Mouse (Mus musculus) left cerebral cortex, adult 2 months (tissue): Measurements from ENCODE around the gene Hp1bp3. TPM values are rescaled to one million over a fixed set of nuclear protein-coding genes. Genes with fewer than 3 reads are reported as not detected.

ENCODE experiments used
- DNase-seq, 2 experiments: peaks; one replicate each; pipeline ENCODE4 v3.0.0; 2021 to 2022; ENCODE audit warnings: low spot score in 2 of 2, mixed read lengths in 1 of 2; ENCODE audit errors: extremely low spot score in 1 of 2
- H3K27ac ChIP-seq: fragments of 200-600 bp; 2 replicates; pipeline ENCODE4 v1.8.1; 2022
- H3K4me3 ChIP-seq: fragments of 200-600 bp; 2 replicates; pipeline ENCODE4 v1.8.1; 2022
- CTCF ChIP-seq: fragments of 200-600 bp; IDR thresholded peaks from 2 replicates; pipeline ENCODE4 v1.8.1; 2022; ENCODE audit warnings: antibody characterized with exemption, mild to moderate bottlenecking, moderate library complexity
- intact Hi-C: fragments of 180-260 bp; cut with DNase I; formaldehyde crosslinking; loops from one replicate; pipeline ENCODE4 v1.15.1; 2025
- total RNA-seq, 2 experiments: library from RNA; stranded (reverse); gene quantifications; 2 replicates each; pipeline ENCODE4 v1.2.3; 2021

Hp1bp3 gene
- total RNA-seq, 2 experiments from 2014 or later = 178 to 183 TPM

DNA sequence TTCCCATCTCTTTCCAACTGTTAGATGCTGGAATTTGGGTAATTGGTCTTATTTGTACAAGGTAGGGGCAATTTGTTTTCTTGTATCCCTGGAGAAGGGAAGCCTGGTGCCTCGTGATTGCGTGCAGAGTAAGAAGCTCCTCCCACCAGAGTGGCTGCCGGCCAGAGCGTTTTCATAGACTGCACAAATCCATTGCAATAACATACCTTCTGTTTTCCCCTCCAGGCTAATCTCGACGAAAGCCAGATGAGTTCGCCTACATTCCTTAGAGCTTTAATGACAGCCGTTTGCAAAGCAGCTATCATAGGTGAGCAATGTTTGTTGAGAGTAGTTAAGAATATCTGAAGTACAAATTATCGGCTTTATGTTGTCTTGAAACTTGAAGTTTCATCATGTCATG lies 14.4 kb upstream of the Hp1bp3 start:
- TF ChIP-seq CTCF = no peak
- H3K27ac ChIP-seq = no peak overlapping the region
- no peak overlapping the region for H3K4me3 ChIP-seq
- no peak for DNase-seq
- intact Hi-C loops = no loop called here

DNA sequence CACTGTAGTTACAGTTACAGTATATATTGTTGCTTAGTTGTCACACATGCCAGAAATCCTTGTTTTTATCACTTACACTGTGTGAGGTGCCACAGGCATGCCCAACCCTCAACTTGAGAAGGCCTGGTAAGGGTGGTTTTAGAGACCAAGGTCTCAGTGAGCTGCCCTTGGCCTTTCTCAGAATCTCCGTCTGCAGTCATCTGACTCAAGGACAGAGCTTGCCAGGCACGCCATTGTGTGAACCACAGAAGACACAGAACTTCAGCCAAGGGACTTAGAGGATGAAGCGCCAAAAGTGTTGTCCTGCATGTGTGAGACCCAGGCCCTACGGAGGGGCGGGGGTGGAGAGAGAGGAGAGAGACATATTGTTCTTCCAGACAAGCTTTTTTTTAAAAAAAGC lies 6.0 kb upstream of the Hp1bp3 start:
- intact Hi-C loops = no loop called here

DNA sequence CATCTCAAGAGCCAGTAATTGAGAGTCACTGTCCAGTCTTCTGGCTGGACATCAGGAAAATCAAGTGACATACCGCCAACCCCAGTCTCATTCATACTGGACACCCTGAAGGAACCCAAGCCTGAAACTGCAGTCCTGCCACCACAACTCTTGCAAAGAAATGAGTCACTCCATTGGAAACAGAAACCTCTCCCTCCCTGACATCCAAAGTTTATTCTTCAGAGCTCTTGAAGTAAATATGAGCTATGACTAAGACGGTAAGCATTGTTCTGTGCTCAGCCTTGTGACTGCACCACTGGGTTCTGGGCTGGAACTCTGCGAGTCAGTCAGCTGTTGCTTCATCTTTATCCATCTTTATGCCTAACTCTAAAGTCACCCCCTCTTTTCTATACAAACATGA lies 2.2 kb upstream of the Hp1bp3 start:
- TF ChIP-seq CTCF = no peak
- Histone ChIP-seq H3K27ac (no peak overlapping the region), H3K4me3 (no peak overlapping the region)
- intact Hi-C loops = no loop called here
- no peak for DNase-seq

More for the DNA sequence above, 6.0 kb upstream of the Hp1bp3 start:
- no peak for DNase-seq
- no peak overlapping the region for H3K4me3 ChIP-seq
- TF ChIP-seq CTCF = no peak
- no peak overlapping the region for H3K27ac ChIP-seq

DNA sequence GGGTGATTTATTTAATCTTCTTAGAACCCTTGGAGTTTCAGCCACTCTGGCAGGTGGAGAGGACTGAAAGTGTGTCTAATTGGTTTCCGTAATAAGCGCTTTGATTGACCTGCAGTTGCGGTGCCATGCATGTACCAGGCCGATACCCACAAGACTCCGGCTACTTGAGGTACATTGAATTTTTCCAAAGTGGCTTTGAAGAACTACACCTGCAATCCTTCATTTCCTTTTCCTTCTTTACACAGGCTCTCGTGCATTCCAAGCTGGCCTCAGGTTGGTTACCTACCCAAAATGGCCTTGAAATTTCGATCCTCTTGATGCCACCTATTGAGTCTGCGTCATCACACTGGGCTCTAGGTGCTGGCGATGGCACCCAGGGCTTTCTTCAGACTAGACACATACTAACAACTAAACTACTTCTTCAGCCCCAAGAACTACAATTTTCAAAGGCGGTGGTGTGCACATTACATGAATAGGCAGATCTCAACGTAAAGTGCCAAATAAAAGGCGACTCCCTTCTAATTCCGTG lies 361 bp upstream of the Hp1bp3 start:
- intact Hi-C loops = no loop called here
- no peak for DNase-seq
- Histone ChIP-seq H3K4me3 (peak overlapping the region; percentile 98), H3K27ac (peak overlapping the region; percentile 98)
- TF ChIP-seq CTCF = no peak

DNA sequence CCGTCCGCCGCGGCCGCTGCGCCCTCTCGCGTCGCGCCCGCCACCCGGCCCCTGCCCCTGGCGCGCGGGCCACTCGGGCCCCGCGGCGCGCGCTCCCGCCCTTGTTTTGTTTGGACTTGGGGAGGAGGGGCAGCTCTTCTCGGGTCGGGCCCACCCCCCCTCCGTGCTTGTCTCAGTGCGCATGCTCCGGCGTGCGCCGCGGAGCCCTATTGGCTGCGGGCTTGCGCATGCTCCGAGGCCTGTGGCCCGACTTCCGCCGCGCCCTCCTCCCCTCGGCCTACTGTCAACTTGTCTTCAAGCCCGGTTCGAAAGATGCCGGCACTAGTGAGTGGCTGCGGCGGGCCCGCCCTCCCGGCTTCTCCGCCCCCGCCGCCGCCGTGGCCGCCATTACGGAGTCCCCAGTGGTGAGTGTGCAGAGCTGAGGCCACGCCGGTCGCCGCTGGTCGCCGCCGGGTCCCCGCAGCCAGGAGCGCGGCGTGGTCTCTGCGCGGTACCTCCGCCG lies 846 bp downstream of the Hp1bp3 start:
- peak; percentile 98 for DNase-seq
- TF ChIP-seq CTCF = no peak
- H3K27ac ChIP-seq = peak overlapping the region; percentile 98
- intact Hi-C loops = no loop called here
- peak overlapping the region; percentile 98 for H3K4me3 ChIP-seq

DNA sequence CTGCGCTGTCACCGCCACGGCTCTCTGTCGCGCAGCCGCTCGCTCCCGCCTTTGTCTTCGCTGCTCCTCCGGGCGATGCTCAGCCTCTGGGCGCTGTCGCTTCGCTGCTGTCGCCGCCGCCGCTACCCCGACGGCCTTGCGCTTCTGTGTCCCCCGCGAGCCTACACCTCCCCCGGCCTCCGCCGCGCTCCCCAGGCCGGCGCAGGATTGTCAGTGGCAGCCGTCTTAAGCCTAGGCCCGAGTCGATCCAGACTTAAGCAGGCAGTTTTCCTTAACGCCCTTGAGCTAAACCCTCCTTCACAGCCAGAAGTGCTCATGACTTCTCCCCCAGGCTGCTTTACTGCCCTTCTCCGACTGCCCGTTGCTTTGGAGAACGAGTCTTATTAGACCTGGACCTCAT lies 1.3 kb downstream of the Hp1bp3 start:
- Histone ChIP-seq H3K4me3 (peak overlapping the region; percentile 98), H3K27ac (peak overlapping the region; percentile 95)
- peak in 1 of 2 experiments; percentile 48 for DNase-seq
- TF ChIP-seq CTCF = no peak
- intact Hi-C loops = no loop called here

DNA sequence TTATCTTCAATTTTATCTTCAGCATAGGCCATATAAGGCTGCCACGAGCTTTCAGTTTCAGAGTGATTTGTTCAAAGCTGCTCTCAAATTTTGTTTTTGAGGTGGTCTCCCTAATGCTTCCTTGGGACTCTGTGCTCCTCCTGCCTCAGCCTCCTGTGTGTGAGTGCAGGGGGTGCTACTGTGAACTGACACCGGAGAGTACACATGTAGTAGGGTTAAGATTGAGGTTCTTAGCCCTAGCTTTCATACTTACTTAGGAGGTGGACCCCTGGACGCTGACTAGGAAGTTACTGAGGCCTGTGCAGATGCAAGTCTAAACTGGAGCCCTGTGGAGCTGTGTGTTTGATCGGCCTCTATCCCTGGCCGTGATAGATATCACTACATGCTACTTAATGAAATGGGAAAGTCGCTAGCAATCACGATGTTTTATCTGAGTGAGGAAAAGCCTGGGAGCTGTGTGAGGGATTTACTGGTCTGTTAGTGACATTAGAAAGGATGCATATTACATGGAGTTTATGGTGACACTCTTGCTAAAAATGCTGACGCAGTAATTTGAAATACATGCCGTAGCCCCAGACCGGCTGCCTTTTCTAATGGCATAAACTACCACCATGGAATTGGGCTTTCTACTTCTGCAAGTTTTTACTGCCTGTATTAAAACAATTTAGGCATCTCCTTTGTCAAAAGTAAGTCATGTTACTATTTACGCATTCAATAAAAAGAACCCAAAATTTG lies 2.0 kb downstream of the Hp1bp3 start:
- DNase-seq = no peak
- H3K4me3 ChIP-seq = peak overlapping the region; percentile 98
- peak overlapping the region; percentile 95 for H3K27ac ChIP-seq
- intact Hi-C loops = no loop called here
- TF ChIP-seq CTCF = no peak

DNA sequence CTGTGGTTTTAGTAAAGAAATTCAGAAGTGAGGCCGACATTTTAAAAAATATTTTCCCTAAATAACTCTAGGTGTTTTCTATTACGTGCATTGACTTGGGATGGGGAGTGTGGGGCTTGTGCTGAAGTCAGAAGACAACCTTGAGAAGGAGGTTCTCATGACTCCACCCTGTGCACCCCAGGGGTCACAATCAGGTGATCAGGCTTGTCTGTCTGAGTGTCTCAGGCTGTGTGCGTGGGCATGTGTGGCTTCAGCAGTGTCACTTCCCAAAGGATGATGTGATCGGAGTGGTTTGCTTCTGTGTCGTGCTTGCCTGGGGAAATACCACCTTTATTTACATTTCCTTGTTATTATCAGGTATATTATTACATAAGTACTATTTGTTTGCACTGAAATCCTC lies 3.2 kb downstream of the Hp1bp3 start:
- Histone ChIP-seq H3K27ac (no peak overlapping the region), H3K4me3 (no peak overlapping the region)
- no peak for TF ChIP-seq CTCF
- intact Hi-C loops = no loop called here
- DNase-seq = no peak

DNA sequence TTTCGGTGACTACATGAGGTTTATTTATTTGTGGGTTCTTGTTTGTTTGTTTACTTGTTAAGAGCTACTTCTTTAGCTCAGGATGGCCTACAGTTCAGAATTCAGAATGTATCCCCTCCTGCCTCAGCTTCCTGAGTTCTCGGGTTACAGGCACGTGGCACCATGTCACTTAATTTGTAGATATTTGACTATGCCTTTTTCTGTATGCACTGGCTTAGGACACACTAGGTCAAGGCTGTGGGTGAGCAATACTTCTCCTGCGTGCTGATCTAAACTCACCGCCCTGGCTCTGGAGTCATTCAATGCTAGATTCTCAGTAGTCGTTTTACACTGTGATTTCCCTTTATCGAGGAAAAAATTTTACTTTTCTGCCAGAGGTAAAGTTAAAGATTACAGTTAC lies 4.7 kb downstream of the Hp1bp3 start:
- no peak overlapping the region for H3K4me3 ChIP-seq
- TF ChIP-seq CTCF = no peak
- intact Hi-C loops = no loop called here
- no peak for DNase-seq
- H3K27ac ChIP-seq = no peak overlapping the region

DNA sequence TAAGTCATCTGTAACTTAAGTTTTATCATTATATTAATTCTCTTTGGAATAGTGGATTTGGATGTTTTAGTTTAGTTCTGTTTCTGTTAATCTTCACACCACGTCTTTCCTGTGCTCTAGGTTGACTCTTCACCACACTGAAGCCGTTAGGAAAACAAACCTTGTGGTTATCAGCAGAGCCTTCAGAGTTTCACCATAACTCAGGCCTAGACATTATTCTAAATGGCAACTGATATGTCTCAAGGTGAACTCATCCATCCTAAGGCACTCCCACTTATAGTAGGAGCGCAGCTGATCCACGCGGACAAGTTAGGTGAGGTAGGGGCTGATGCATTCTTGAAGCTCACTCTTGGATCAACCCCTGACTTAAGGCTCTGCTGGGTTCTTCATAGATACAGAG lies 5.3 kb downstream of the Hp1bp3 start:
- no peak for TF ChIP-seq CTCF
- no peak for DNase-seq
- H3K4me3 ChIP-seq = no peak overlapping the region
- no peak overlapping the region for H3K27ac ChIP-seq
- intact Hi-C loops = no loop called here

DNA sequence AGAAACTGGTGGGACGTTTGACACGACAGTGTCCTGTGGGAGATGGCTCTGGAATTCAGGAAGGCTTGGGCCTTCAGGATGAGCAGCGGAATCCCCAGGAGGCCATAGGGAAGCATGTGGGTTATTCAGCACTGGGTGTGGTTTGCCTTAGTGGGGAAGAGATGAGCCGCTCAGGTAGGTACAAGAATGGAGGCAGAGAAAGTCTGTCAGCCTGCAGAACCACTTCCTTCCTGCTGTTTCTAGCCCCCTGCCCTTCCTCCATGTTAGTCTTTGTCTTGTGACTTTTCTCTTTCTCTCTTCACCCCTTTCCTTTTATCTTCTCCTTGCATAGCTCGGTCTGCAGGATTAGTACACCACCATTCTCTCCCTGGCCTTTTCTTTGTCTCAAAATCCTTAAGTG lies 6.3 kb downstream of the Hp1bp3 start:
- no peak for TF ChIP-seq CTCF
- Histone ChIP-seq H3K4me3 (no peak overlapping the region), H3K27ac (no peak overlapping the region)
- DNase-seq = no peak
- intact Hi-C loops = no loop called here

DNA sequence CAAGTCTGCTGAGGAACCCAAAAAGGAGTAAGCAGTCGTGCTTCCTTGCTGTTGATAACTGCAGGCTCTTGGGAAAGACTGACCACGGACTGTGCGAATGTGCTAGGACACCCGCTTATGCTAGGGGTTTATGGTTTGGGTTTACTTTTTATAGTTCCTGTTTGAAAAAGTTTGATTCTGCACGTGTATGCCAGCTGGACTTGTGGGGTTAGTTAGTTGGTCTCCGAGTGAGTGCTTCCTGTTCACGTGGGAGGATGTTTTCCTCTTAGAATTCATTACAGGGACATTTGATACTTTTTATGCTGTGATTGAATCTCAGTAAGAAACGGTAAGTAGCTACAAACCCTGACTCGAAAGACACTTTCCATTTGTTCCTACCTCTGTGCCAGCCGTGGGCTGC lies 7.5 kb downstream of the Hp1bp3 start:
- intact Hi-C loops = no loop called here
- no peak for TF ChIP-seq CTCF

More for the DNA sequence above, 7.5 kb downstream of the Hp1bp3 start:
- no peak overlapping the region for H3K4me3 ChIP-seq
- DNase-seq = no peak
- H3K27ac ChIP-seq = no peak overlapping the region
